Mouse (Mus musculus): ENCODE data around the gene Atp8b2. TPM values are rescaled to one million over a fixed set of nuclear protein-coding genes. Genes with fewer than 3 reads are reported as not detected.

Gene Atp8b2
- polyA plus RNA-seq, 1 experiment from 2014 or later = 1.4 TPM

- H3K4me1 ChIP-seq (ENCODE audit: insufficient read depth) = no peaks in the 10 kb centered on the region
- H3K9me3 ChIP-seq (ENCODE audit: low read length) = no peaks in the 10 kb centered on the region
- 6% methylated on average over 4 of the region's 4 CpGs for WGBS (ENCODE audit: insufficient replicate concordance)
- H3K27ac ChIP-seq (ENCODE audit: low read depth) = no peak overlapping the region
- no peak overlapping the region for H3K4me2 ChIP-seq (ENCODE audit: low read depth, low read length)
- H3K4me3 ChIP-seq (ENCODE audit: low read depth, low read length) = no peak overlapping the region
- ATAC-seq (no peak), DNase-seq (peak; percentile 83)
- TF ChIP-seq CTCF (IDR thresholded peaks at IDR 0.05; ENCODE audit: low read depth) (peak; percentile 97), EP300 (IDR thresholded peaks at IDR 0.05; ENCODE audit: low read depth) (no peak)
- no peaks in the 10 kb centered on the region for H3K27me3 ChIP-seq (ENCODE audit: insufficient read depth, low read length)
- peaks cover 33% of the 10 kb centered on the region for H3K36me3 ChIP-seq (replicated peaks; ENCODE audit: insufficient read depth, low read length)
- no peak overlapping the region for H3K9ac ChIP-seq (replicated peaks)
Measured at GRCm38 (mm10) chr3:89953420-89953819, 9.9 kb downstream of the Atp8b2 start.

GRCm38 (mm10) chr3:89948655-89949054, 14.7 kb downstream of the Atp8b2 start:
- Histone ChIP-seq H3K4me3 (ENCODE audit: low read depth, low read length) (no peak overlapping the region), H3K36me3 (replicated peaks; ENCODE audit: insufficient read depth, low read length) (peaks cover 48% of the 10 kb centered on the region), H3K27me3 (ENCODE audit: insufficient read depth, low read length) (no peaks in the 10 kb centered on the region), H3K4me1 (ENCODE audit: insufficient read depth) (no peaks in the 10 kb centered on the region), H3K9me3 (ENCODE audit: low read length) (no peaks in the 10 kb centered on the region), H3K9ac (replicated peaks) (no peak overlapping the region), H3K27ac (ENCODE audit: low read depth) (no peak overlapping the region), H3K4me2 (ENCODE audit: low read depth, low read length) (no peak overlapping the region)
- DNase-seq (no peak), ATAC-seq (no peak)
- WGBS (ENCODE audit: insufficient replicate concordance) = 73% methylated on average over 6 of the region's 6 CpGs
- TF ChIP-seq EP300 (IDR thresholded peaks at IDR 0.05; ENCODE audit: low read depth) = no peak

DNA sequence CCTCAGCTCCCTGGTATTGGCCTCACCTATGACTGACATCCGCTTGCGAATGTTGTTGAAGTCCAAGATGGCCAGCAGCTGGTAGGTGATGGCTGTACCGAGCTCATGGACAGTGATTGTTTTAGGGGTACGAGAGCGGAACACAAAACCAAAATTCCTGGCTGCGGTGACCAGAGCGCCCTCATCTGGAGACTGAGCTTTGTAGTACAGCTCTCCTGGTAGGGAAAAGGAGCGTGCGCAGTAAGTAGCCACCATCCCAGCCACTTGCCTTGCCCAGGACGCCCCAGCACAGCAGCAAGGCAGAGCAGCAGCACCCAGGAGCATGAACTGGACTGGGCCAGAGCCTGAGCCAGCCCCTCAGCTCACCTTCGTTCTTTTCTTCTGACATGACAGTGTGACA, 15.3 kb downstream of the Atp8b2 start:
- Histone ChIP-seq H3K9ac (replicated peaks) (no peak overlapping the region), H3K36me3 (replicated peaks; ENCODE audit: insufficient read depth, low read length) (peaks cover 54% of the 10 kb centered on the region), H3K4me2 (ENCODE audit: low read depth, low read length) (no peak overlapping the region)

DNA sequence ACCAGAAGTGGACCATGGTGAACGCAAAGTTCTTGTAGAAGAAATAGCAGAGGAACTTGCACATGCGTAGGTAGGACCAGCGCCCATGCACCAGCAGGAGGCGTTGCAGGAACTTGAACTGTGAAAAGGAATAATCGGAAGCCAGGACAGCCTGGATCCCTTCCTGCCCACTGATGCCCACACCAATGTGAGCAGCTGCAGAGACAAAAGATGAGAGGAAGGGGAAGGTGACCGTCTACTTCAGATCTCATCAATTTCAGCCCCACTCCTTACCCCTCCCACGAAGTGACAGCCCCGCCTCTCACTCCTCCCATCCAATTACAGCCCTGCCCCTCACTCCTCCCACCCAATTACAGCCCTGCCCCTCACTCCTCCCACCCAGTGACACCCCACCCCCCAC, 18.3 kb downstream of the Atp8b2 start:
- Histone ChIP-seq H3K27ac (ENCODE audit: low read depth) (no peak overlapping the region), H3K9me3 (ENCODE audit: low read length) (no peaks in the 10 kb centered on the region), H3K9ac (replicated peaks) (no peak overlapping the region), H3K4me1 (ENCODE audit: insufficient read depth) (no peaks in the 10 kb centered on the region), H3K27me3 (ENCODE audit: insufficient read depth, low read length) (no peaks in the 10 kb centered on the region), H3K4me2 (ENCODE audit: low read depth, low read length) (no peak overlapping the region), H3K4me3 (ENCODE audit: low read depth, low read length) (no peak overlapping the region), H3K36me3 (replicated peaks; ENCODE audit: insufficient read depth, low read length) (peaks cover 51% of the 10 kb centered on the region)
- peak; percentile 27 for TF ChIP-seq CTCF (IDR thresholded peaks at IDR 0.05; ENCODE audit: low read depth)
- no peak for TF ChIP-seq EP300 (IDR thresholded peaks at IDR 0.05; ENCODE audit: low read depth)
- ATAC-seq (no peak), DNase-seq (no peak)
- 87% methylated on average over 8 of the region's 8 CpGs for WGBS (ENCODE audit: insufficient replicate concordance)

More for the DNA sequence above, 15.3 kb downstream of the Atp8b2 start:
- ATAC-seq (no peak), DNase-seq (no peak)
- Histone ChIP-seq H3K27me3 (ENCODE audit: insufficient read depth, low read length) (no peaks in the 10 kb centered on the region), H3K9me3 (ENCODE audit: low read length) (no peaks in the 10 kb centered on the region), H3K4me3 (ENCODE audit: low read depth, low read length) (no peak overlapping the region), H3K27ac (ENCODE audit: low read depth) (no peak overlapping the region), H3K4me1 (ENCODE audit: insufficient read depth) (no peaks in the 10 kb centered on the region)
- TF ChIP-seq EP300 (IDR thresholded peaks at IDR 0.05; ENCODE audit: low read depth) (no peak), CTCF (IDR thresholded peaks at IDR 0.05; ENCODE audit: low read depth) (no peak)
- WGBS (ENCODE audit: insufficient replicate concordance) = 88% methylated on average over 11 of the region's 11 CpGs

DNA sequence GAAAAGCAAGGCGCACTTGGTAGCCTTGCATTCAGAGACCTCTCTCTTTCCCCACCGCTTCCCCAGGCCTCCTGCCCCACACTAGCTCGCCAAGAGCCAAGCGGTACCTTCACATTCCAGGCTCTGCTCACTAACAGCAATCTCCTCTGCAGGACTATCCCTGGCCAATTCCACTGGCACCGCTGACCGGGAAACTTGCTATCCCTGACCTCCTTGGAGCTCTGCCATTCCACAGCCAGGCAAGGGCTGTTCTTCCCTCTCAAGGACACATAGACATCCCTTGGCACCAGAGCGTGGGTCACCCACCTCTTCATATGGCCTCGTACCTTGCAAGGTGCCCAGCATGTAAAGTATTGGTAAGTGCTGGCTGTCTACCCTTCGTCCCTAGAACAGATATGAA, 20.4 kb downstream of the Atp8b2 start:
- Histone ChIP-seq H3K27me3 (ENCODE audit: insufficient read depth, low read length) (no peaks in the 10 kb centered on the region), H3K4me2 (ENCODE audit: low read depth, low read length) (no peak overlapping the region), H3K27ac (ENCODE audit: low read depth) (no peak overlapping the region), H3K9me3 (ENCODE audit: low read length) (no peaks in the 10 kb centered on the region), H3K4me3 (ENCODE audit: low read depth, low read length) (no peak overlapping the region), H3K36me3 (replicated peaks; ENCODE audit: insufficient read depth, low read length) (peaks cover 39% of the 10 kb centered on the region), H3K9ac (replicated peaks) (no peak overlapping the region), H3K4me1 (ENCODE audit: insufficient read depth) (no peaks in the 10 kb centered on the region)
- TF ChIP-seq CTCF (IDR thresholded peaks at IDR 0.05; ENCODE audit: low read depth) = no peak
- TF ChIP-seq EP300 (IDR thresholded peaks at IDR 0.05; ENCODE audit: low read depth) = no peak
- WGBS (ENCODE audit: insufficient replicate concordance) = 85% methylated on average over 9 of the region's 9 CpGs
- DNase-seq (no peak), ATAC-seq (no peak)

DNA sequence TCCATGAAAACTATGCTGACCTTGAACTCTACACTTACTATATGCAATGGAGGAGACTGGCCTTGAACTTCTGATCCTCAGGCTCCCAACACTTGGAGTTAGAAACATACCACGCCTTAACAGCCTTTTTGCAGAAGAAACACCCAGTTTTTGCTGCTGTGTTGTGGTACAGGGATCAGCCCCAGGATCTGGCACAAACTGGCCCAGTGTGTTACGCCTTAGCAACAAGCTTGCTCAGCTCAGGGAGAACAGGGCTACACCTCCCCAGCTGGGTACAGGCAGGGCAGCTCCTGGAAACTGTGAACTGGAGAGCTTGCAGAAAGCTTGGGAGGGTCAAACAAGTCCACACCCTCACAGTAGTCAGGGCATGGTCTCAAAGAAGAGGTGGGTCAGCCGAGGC, 26.8 kb downstream of the Atp8b2 start:
- 81% methylated on average over 3 of the region's 3 CpGs for WGBS (ENCODE audit: insufficient replicate concordance)
- H3K4me1 ChIP-seq (ENCODE audit: insufficient read depth) = no peaks in the 10 kb centered on the region

GRCm38 (mm10) chr3:89932925-89933324, 30.4 kb downstream of the Atp8b2 start:
- Histone ChIP-seq H3K4me2 (ENCODE audit: low read depth, low read length) (no peak overlapping the region), H3K9ac (replicated peaks) (no peak overlapping the region)
- ATAC-seq = no peak

More for the DNA sequence above, 26.8 kb downstream of the Atp8b2 start:
- no peaks in the 10 kb centered on the region for H3K27me3 ChIP-seq (ENCODE audit: insufficient read depth, low read length)
- peaks cover 6% of the 10 kb centered on the region; the same call in 1 of the 2 replicates for H3K36me3 ChIP-seq (replicated peaks; ENCODE audit: insufficient read depth, low read length)
- H3K9ac ChIP-seq (replicated peaks) = no peak overlapping the region
- no peaks in the 10 kb centered on the region for H3K9me3 ChIP-seq (ENCODE audit: low read length)
- DNase-seq = no peak
- H3K4me2 ChIP-seq (ENCODE audit: low read depth, low read length) = no peak overlapping the region
- no peak for ATAC-seq
- TF ChIP-seq CTCF (IDR thresholded peaks at IDR 0.05; ENCODE audit: low read depth) = no peak
- no peak for TF ChIP-seq EP300 (IDR thresholded peaks at IDR 0.05; ENCODE audit: low read depth)
- H3K4me3 ChIP-seq (ENCODE audit: low read depth, low read length) = no peak overlapping the region
- H3K27ac ChIP-seq (ENCODE audit: low read depth) = no peak overlapping the region

More at GRCm38 (mm10) chr3:89932925-89933324, 30.4 kb downstream of the Atp8b2 start:
- no peak overlapping the region for H3K27ac ChIP-seq (ENCODE audit: low read depth)
- H3K36me3 ChIP-seq (replicated peaks; ENCODE audit: insufficient read depth, low read length) = no peaks in the 10 kb centered on the region
- H3K27me3 ChIP-seq (ENCODE audit: insufficient read depth, low read length) = no peaks in the 10 kb centered on the region
- TF ChIP-seq EP300 (IDR thresholded peaks at IDR 0.05; ENCODE audit: low read depth) = no peak
- no peak for TF ChIP-seq CTCF (IDR thresholded peaks at IDR 0.05; ENCODE audit: low read depth)
- no peak overlapping the region for H3K4me3 ChIP-seq (ENCODE audit: low read depth, low read length)
- no peak for DNase-seq
- H3K9me3 ChIP-seq (ENCODE audit: low read length) = no peaks in the 10 kb centered on the region
- 68% methylated on average over 2 of the region's 2 CpGs for WGBS (ENCODE audit: insufficient replicate concordance)
- H3K4me1 ChIP-seq (ENCODE audit: insufficient read depth) = no peaks in the 10 kb centered on the region
